Mouse (Mus musculus) common myeloid progenitor, adult 5-6 weeks (primary cell): ENCODE data around the gene AF067063. TPM values are rescaled to one million over a fixed set of nuclear protein-coding genes. Genes with fewer than 3 reads are reported as not detected.
A peak's percentile ranks its signal among the peaks of the same experiment; 100 is the strongest.
"Not testable (repeated sequence)": the region's sequence is repeated elsewhere in the genome, so short reads cannot be mapped to it uniquely, and the experiment has no call there.

Source experiments
- ATAC-seq: replicated peaks from 2 replicates; pipeline ENCODE4 v1.8.0; 2016; ENCODE audit warnings: low read depth, mild to moderate bottlenecking, moderate TSS enrichment, inconsistent platforms; ENCODE audit not compliant: poor library complexity, severe bottlenecking
- total RNA-seq: library from RNA; stranded (forward); fragments of 200-1000, 187-1606 nt; gene quantifications from 2 replicates; pipeline ENCODE4 v1.2.3, GENCODE M21; 2017

The AF067063 gene
- total RNA-seq: not detected in 2 replicates

GRCm38 (mm10) chr13:119830116-119830515 is at the start of gene AF067063:
Gene AF067063, minus strand, starts transcription at chr13:119830216.
- ATAC-seq: not testable (repeated sequence)

- peak; percentile 85 for ATAC-seq
Measured at GRCm38 (mm10) chr13:119864395-119864999, 34.5 kb upstream of the AF067063 start.

- 0 out of 2 replicates have a peak, but pooled peaks have one; percentile 8 for ATAC-seq
Measured at GRCm38 (mm10) chr13:119862399-119862798, 32.4 kb upstream of the AF067063 start.

GRCm38 (mm10) chr13:119839982-119840381 is 10.0 kb upstream of the AF067063 start:
- ATAC-seq: not testable (repeated sequence)

GRCm38 (mm10) chr13:119837719-119838337 is 7.8 kb upstream of the AF067063 start:
- peak; percentile 61 for ATAC-seq

- ATAC-seq: peak; percentile 41
Measured at GRCm38 (mm10) chr13:119836324-119836811, 6.4 kb upstream of the AF067063 start.

- peak; percentile 75 for ATAC-seq
Measured at GRCm38 (mm10) chr13:119835320-119836056, 5.5 kb upstream of the AF067063 start, which contains the start of gene D13Ertd608e. Gene D13Ertd608e, plus strand, starts transcription at chr13:119836006.

- 0 out of 2 replicates have a peak, but pooled peaks have one; percentile 42 for ATAC-seq
Measured at GRCm38 (mm10) chr13:119817579-119818206, 12.3 kb downstream of the AF067063 start.

- ATAC-seq: no peak
Measured at GRCm38 (mm10) chr13:119816798-119817197, 13.2 kb downstream of the AF067063 start.

GRCm38 (mm10) chr13:119810031-119810430 is 20.0 kb downstream of the AF067063 start:
- ATAC-seq: no peak

- peak; percentile 80 for ATAC-seq
Measured at GRCm38 (mm10) chr13:119808937-119809336, 21.1 kb downstream of the AF067063 start.

- no peak for ATAC-seq
Measured at GRCm38 (mm10) chr13:119797656-119798055, 32.4 kb downstream of the AF067063 start.

- no peak for ATAC-seq
Measured at GRCm38 (mm10) chr13:119792791-119793404, 37.1 kb downstream of the AF067063 start.

GRCm38 (mm10) chr13:119791580-119792135 is 38.4 kb downstream of the AF067063 start:
- no peak for ATAC-seq

- ATAC-seq: peak; percentile 84
Measured at GRCm38 (mm10) chr13:119790761-119791579, 39.0 kb downstream of the AF067063 start, which contains the start of gene Zfp131. Gene Zfp131, minus strand, starts transcription at chr13:119790889.

GRCm38 (mm10) chr13:119789851-119790717 is 39.9 kb downstream of the AF067063 start:
- ATAC-seq: peak; percentile 57

- ATAC-seq: peak; percentile 62; the same call in 1 of the 2 replicates
Measured at GRCm38 (mm10) chr13:119783581-119783980, 46.4 kb downstream of the AF067063 start.
